Mouse (Mus musculus) heart, adult 2 months (tissue): ENCODE measurements around the gene Ldlrad2. TPM values are rescaled to one million over a fixed set of nuclear protein-coding genes. Genes with fewer than 3 reads are reported as not detected.

Experiments
- DNase-seq, 2 experiments: peaks; one replicate each; pipeline ENCODE4 v3.0.0; 2021
- H3K27ac ChIP-seq: fragments of 200-600 bp; 2 replicates; pipeline ENCODE4 v1.8.1; 2022
- H3K27me3 ChIP-seq: fragments of 200-500 bp; 2 replicates; pipeline ENCODE4 v1.6.1; 2012; ENCODE audit warnings: mild to moderate bottlenecking, low read length, inconsistent platforms, mixed read lengths; ENCODE audit not compliant: control insufficient read depth, insufficient read depth
- H3K36me3 ChIP-seq: fragments of 200-500 bp; 2 replicates; pipeline ENCODE4 v1.6.1; 2012; ENCODE audit warnings: low read length, inconsistent platforms; ENCODE audit not compliant: control insufficient read depth, insufficient read depth
- H3K4me1 ChIP-seq: fragments of 200-500 bp; 2 replicates; pipeline ENCODE4 v1.6.1; 2011; ENCODE audit warnings: low read length; ENCODE audit not compliant: control insufficient read depth, insufficient read depth
- H3K4me3 ChIP-seq: fragments of 200-600 bp; 2 replicates; pipeline ENCODE4 v1.8.1; 2022
- H3K79me2 ChIP-seq: fragments of 200-500 bp; replicated peaks from 2 replicates; pipeline ENCODE4 v1.6.1; 2012; ENCODE audit warnings: mild to moderate bottlenecking, inconsistent platforms, low read length, moderate library complexity, mixed read lengths; ENCODE audit not compliant: control insufficient read depth, insufficient read depth
- H3K9ac ChIP-seq: fragments of 200-500 bp; 2 replicates; pipeline ENCODE4 v1.6.1; 2012; ENCODE audit warnings: low read depth, mild to moderate bottlenecking, control low read depth, inconsistent platforms, low read length, mixed read lengths
- CTCF ChIP-seq: fragments of 200-600 bp; IDR thresholded peaks from 2 replicates; pipeline ENCODE4 v1.8.1; 2022; ENCODE audit warnings: antibody characterized with exemption, mild to moderate bottlenecking, moderate library complexity
- EP300 ChIP-seq: fragments of 200-500 bp; IDR thresholded peaks from 2 replicates; pipeline ENCODE4 v1.6.1; 2011; ENCODE audit warnings: low read depth, low read length, control low read depth; ENCODE audit not compliant: insufficient read depth
- POLR2A ChIP-seq: fragments of 200-500 bp; IDR thresholded peaks from 2 replicates; pipeline ENCODE4 v1.6.1; 2011; ENCODE audit warnings: mild to moderate bottlenecking, low read depth, low read length, control low read depth; ENCODE audit not compliant: insufficient read depth
- WGBS: fragments of 180-500 bp; shearing (Covaris S2); methylation state at CpG from one replicate; pipeline ENCODE4 v1.1.7; 2018; 5-methylcytosine and 5-hydroxymethylcytosine counted together
- intact Hi-C: fragments of 180-260 bp; cut with DNase I; formaldehyde crosslinking; loops from one replicate; pipeline ENCODE4 v1.15.1; 2025
- polyA plus RNA-seq: library from polyadenylated mRNA; depleted of rRNA; stranded (reverse); fragments of >200 nt; gene quantifications from 2 replicates; pipeline ENCODE4 v1.2.3, GENCODE M21; 2012
- total RNA-seq, 2 experiments: library from RNA; stranded (reverse); gene quantifications; 2 replicates each; pipeline ENCODE4 v1.2.3; 2021

The Ldlrad2 gene
- total and polyA plus RNA-seq, 3 experiments, result not detected

- no peak for DNase-seq
These were observed 29.2 kb upstream of the Ldlrad2 start for GRCm38 (mm10) chr4:137603449-137604171.

GRCm38 (mm10) chr4:137598577-137598976 is 24.2 kb upstream of the Ldlrad2 start:
- Histone ChIP-seq H3K36me3 (peaks cover 2% of the 10 kb centered on the region; the same call in 1 of the 2 replicates), H3K9ac (no peak overlapping the region), H3K27ac (no peak overlapping the region), H3K27me3 (no peaks in the 10 kb centered on the region), H3K4me3 (no peak overlapping the region), H3K4me1 (peaks cover 12% of the 10 kb centered on the region), H3K79me2 (peaks cover 8% of the 10 kb centered on the region)
- no peak for TF ChIP-seq POLR2A
- TF ChIP-seq CTCF, result no peak
- intact Hi-C loops, result no loop called here
- no peak for DNase-seq
- WGBS, result 89% methylated on average over 5 of the region's 5 CpGs

More at GRCm38 (mm10) chr4:137603449-137604171, 29.2 kb upstream of the Ldlrad2 start:
- TF ChIP-seq POLR2A (no peak), EP300 (no peak), CTCF (no peak)
- Histone ChIP-seq H3K36me3 (no peaks in the 10 kb centered on the region), H3K4me3 (no peak overlapping the region), H3K9ac (no peak overlapping the region), H3K27ac (no peak overlapping the region), H3K4me1 (peaks cover 7% of the 10 kb centered on the region), H3K79me2 (peaks cover 2% of the 10 kb centered on the region; the same call in 1 of the 2 replicates), H3K27me3 (no peaks in the 10 kb centered on the region)
- 50% methylated on average over 11 of the region's 11 CpGs for WGBS
- intact Hi-C loops, result no loop called here

GRCm38 (mm10) chr4:137597098-137597630 is 22.8 kb upstream of the Ldlrad2 start:
- no peak for DNase-seq
- Histone ChIP-seq H3K27me3 (no peaks in the 10 kb centered on the region), H3K4me3 (no peak overlapping the region), H3K27ac (no peak overlapping the region), H3K4me1 (peaks cover 5% of the 10 kb centered on the region), H3K9ac (no peak overlapping the region), H3K79me2 (peaks cover 8% of the 10 kb centered on the region), H3K36me3 (peaks cover 2% of the 10 kb centered on the region; the same call in 1 of the 2 replicates)
- 95% methylated on average over 4 of the region's 4 CpGs for WGBS
- intact Hi-C loops, result no loop called here
- TF ChIP-seq POLR2A (no peak), EP300 (no peak), CTCF (no peak)

GRCm38 (mm10) chr4:137594496-137595270 is 20.3 kb upstream of the Ldlrad2 start:
- Histone ChIP-seq H3K27ac (peak overlapping the region; percentile 100), H3K27me3 (no peaks in the 10 kb centered on the region), H3K79me2 (peaks cover 7% of the 10 kb centered on the region), H3K36me3 (peaks cover 2% of the 10 kb centered on the region; the same call in 1 of the 2 replicates), H3K4me1 (peaks cover 5% of the 10 kb centered on the region), H3K9ac (peak overlapping the region; percentile 93), H3K4me3 (peak overlapping the region; percentile 99)
- TF ChIP-seq EP300, result no peak
- TF ChIP-seq CTCF, result no peak
- no peak for TF ChIP-seq POLR2A
- 2% methylated on average over 40 of the region's 40 CpGs for WGBS
- intact Hi-C loops, result loop anchor here (5.0 kb wide), 1 partner anchor 237 kb away; the partner anchor contains the start of gene Cdc42
- DNase-seq, result no peak

GRCm38 (mm10) chr4:137593601-137594495 is 19.5 kb upstream of the Ldlrad2 start, which contains the start of gene Usp48:
Gene Usp48 (plus strand): TSS chr4:137593755.
- under 1% methylated on average over 92 of the region's 92 CpGs for WGBS
- Histone ChIP-seq H3K27ac (peak within 1 kb of the TSS; percentile 100), H3K27me3 (no peaks in the 10 kb centered on the region), H3K4me3 (peak within 1 kb of the TSS; percentile 99), H3K4me1 (peaks cover 5% of the 10 kb centered on the region), H3K9ac (peak within 1 kb of the TSS; percentile 93), H3K79me2 (peaks cover 7% of the 10 kb centered on the region), H3K36me3 (peaks cover 2% of the 10 kb centered on the region; the same call in 1 of the 2 replicates)
- intact Hi-C loops, result loop anchor here (5.0 kb wide), 1 partner anchor 237 kb away; the partner anchor contains the start of gene Cdc42
- TF ChIP-seq EP300 (peak; percentile 71), POLR2A (peak; percentile 96), CTCF (no peak)
- DNase-seq, result peak; percentile 98 to 99
